ENCODE assay signal across 20 mouse cellular contexts in genomic region chr4:34172000-34172399, GRCm38 (mm10).
DNase-seq lines count a peak whose midpoint lies in the region; ATAC-seq and TF ChIP-seq lines count a peak whose summit lies in the region.
"Had no signal": no experiment of that assay in that cellular context is flagged by ENCODE, and none has a peak within 500 bp of the region (broad histone marks: within the 10 kb centered on the region; RNA-seq: fewer than 3 reads in every experiment).

No protein-coding gene starts in this region.

- WGBS in forebrain, embryonic 15.5 days, result 80% methylated on average over 3 of the region's 3 CpGs
- 82% methylated on average over 3 of the region's 3 CpGs for WGBS in forebrain, postnatal 0 days

- H3K4me2 ChIP-seq in forebrain, embryonic 15.5 days (replicated peaks), result no peak overlapping the region
- no peak overlapping the region for H3K4me2 ChIP-seq in forebrain, postnatal 0 days (ENCODE audit: low read depth)
- H3K4me2 ChIP-seq: forebrain, embryonic 13.5 days; hindbrain, embryonic 15.5 days had no signal

- no peak for ATAC-seq in forebrain, embryonic 15.5 days (replicated peaks)
- no peak for ATAC-seq in forebrain, postnatal 0 days
- ATAC-seq in common myeloid progenitor, adult 5-6 weeks (replicated peaks; ENCODE audit: low read depth, poor library complexity, severe bottlenecking), result peak; percentile 100
- 0 out of 2 replicates have a peak, but pooled peaks have one; percentile 44 for ATAC-seq in megakaryocyte-erythroid progenitor cell, adult 5-6 weeks (replicated peaks; ENCODE audit: low FRiP score, low TSS enrichment, poor library complexity, severe bottlenecking)
- ATAC-seq: intestine, postnatal 0 days had no signal

- no peaks in the 10 kb centered on the region for H3K9me3 ChIP-seq in forebrain, embryonic 15.5 days
- no peaks in the 10 kb centered on the region for H3K9me3 ChIP-seq in forebrain, postnatal 0 days (ENCODE audit: low read length)
- H3K9me3 ChIP-seq: embryonic facial prominence, embryonic 10.5 days; forebrain, embryonic 13.5 days; heart, embryonic 10.5 days; hindbrain, embryonic 15.5 days had no signal

- H3K4me1 ChIP-seq in forebrain, embryonic 15.5 days, result peaks cover 11% of the 10 kb centered on the region
- H3K4me1 ChIP-seq in forebrain, postnatal 0 days (ENCODE audit: insufficient read depth), result no peaks in the 10 kb centered on the region
- H3K4me1 ChIP-seq: heart, embryonic 10.5 days had no signal

- no peaks in the 10 kb centered on the region for H3K27me3 ChIP-seq in forebrain, embryonic 15.5 days
- no peaks in the 10 kb centered on the region for H3K27me3 ChIP-seq in forebrain, postnatal 0 days (ENCODE audit: insufficient read depth, low read length)
- H3K27me3 ChIP-seq: forebrain, embryonic 13.5 days; hindbrain, embryonic 15.5 days had no signal

- H3K4me3 ChIP-seq in forebrain, embryonic 15.5 days, result no peak overlapping the region
- no peak overlapping the region for H3K4me3 ChIP-seq in forebrain, postnatal 0 days (ENCODE audit: low read depth, low read length)
- H3K4me3 ChIP-seq: embryonic facial prominence, embryonic 10.5 days; forebrain, embryonic 13.5 days; heart, embryonic 10.5 days; hindbrain, embryonic 15.5 days had no signal

- TF ChIP-seq CTCF in forebrain, postnatal 0 days (IDR thresholded peaks at IDR 0.05; ENCODE audit: low read depth), result no peak

- no peak overlapping the region for H3K9ac ChIP-seq in forebrain, embryonic 15.5 days (replicated peaks)
- no peak overlapping the region for H3K9ac ChIP-seq in forebrain, postnatal 0 days
- H3K9ac ChIP-seq: forebrain, embryonic 13.5 days; hindbrain, embryonic 15.5 days had no signal

- no peak for DNase-seq in forebrain, postnatal 0 days
- peak; percentile 65 for DNase-seq in 416B (ENCODE audit: low read depth)
- no peak for DNase-seq in thymus, postnatal 4 days
- no peak for DNase-seq in Muller cell, postnatal 12 days (ENCODE audit: inconsistent ontology term)
- DNase-seq: adrenal gland, postnatal 10 days; cerebellum, adult 18-20 months; cerebellum, adult 9-11 months; cerebellum, postnatal 36 days; gastrocnemius, postnatal 36 days; heart, adult 18-20 months; heart, postnatal 10 days; heart, postnatal 4 days had no signal

- peak overlapping the region; percentile 58; the same call in 1 of the 2 replicates for H3K27ac ChIP-seq in forebrain, embryonic 15.5 days (replicated peaks)
- no peak overlapping the region for H3K27ac ChIP-seq in forebrain, postnatal 0 days (ENCODE audit: low read depth, low read length)
- H3K27ac ChIP-seq: embryonic facial prominence, embryonic 10.5 days; forebrain, embryonic 13.5 days; heart, embryonic 10.5 days; hindbrain, embryonic 15.5 days had no signal

- no peaks in the 10 kb centered on the region for H3K36me3 ChIP-seq in forebrain, embryonic 15.5 days
- no peaks in the 10 kb centered on the region for H3K36me3 ChIP-seq in forebrain, postnatal 0 days (ENCODE audit: insufficient read depth)
- H3K36me3 ChIP-seq: embryonic facial prominence, embryonic 10.5 days; heart, embryonic 10.5 days; hindbrain, embryonic 15.5 days had no signal

Comparison
In these comparisons a context has a peak if more than half of its experiments do, and no peak if none do; other contexts are left out.
1. ATAC-seq: peak in common myeloid progenitor, adult 5-6 weeks (single experiment) and megakaryocyte-erythroid progenitor cell, adult 5-6 weeks (single experiment); none in forebrain, embryonic 15.5 days (single experiment) and forebrain, postnatal 0 days (single experiment).